Mouse (Mus musculus) intestine, postnatal 0 days (tissue): Measurements from ENCODE around the gene Stard10. TPM values are rescaled to one million over a fixed set of nuclear protein-coding genes. Genes with fewer than 3 reads are reported as not detected.

Experiments
- ATAC-seq: fragments of 200-750 bp; cut with Nextera tagmentation; 2 replicates; pipeline ENCODE4 v1.8.0; 2017; ENCODE audit warnings: mild to moderate bottlenecking, moderate TSS enrichment, moderate library complexity
- H3K27ac ChIP-seq: fragments of 300-500 bp; sonication (generic); 2 replicates; pipeline ENCODE4 v1.5.1; 2014; ENCODE audit warnings: mild to moderate bottlenecking, low read depth, low read length, moderate library complexity
- H3K27me3 ChIP-seq: fragments of 300-500 bp; sonication (generic); replicated peaks from 2 replicates; pipeline ENCODE4 v1.6.1; 2014; ENCODE audit warnings: low read length, mixed read lengths; ENCODE audit not compliant: control insufficient read depth, insufficient read depth
- H3K36me3 ChIP-seq: fragments of 300-500 bp; sonication (generic); 2 replicates; pipeline ENCODE4 v1.6.1; 2014; ENCODE audit warnings: mild to moderate bottlenecking, moderate library complexity; ENCODE audit not compliant: control insufficient read depth, insufficient read depth
- H3K4me1 ChIP-seq: fragments of 300-500 bp; sonication (generic); replicated peaks from 2 replicates; pipeline ENCODE4 v1.6.1; 2014; ENCODE audit warnings: antibody characterized with exemption, low read length, mixed read lengths; ENCODE audit not compliant: control insufficient read depth, insufficient read depth
- H3K4me2 ChIP-seq: fragments of 300-500 bp; sonication (generic); replicated peaks from 2 replicates; pipeline ENCODE4 v1.6.1; 2014; ENCODE audit warnings: low read depth, mild to moderate bottlenecking, moderate library complexity
- H3K4me3 ChIP-seq: fragments of 300-500 bp; sonication (generic); 2 replicates; pipeline ENCODE4 v1.5.1; 2014; ENCODE audit warnings: low read depth, low read length
- H3K9ac ChIP-seq: fragments of 300-500 bp; sonication (generic); 2 replicates; pipeline ENCODE4 v1.6.1; 2014; ENCODE audit warnings: mild to moderate bottlenecking, low read depth, low read length
- H3K9me3 ChIP-seq: fragments of 300-500 bp; sonication (generic); 2 replicates; pipeline ENCODE4 v1.6.1; 2016; ENCODE audit warnings: mixed run types; ENCODE audit not compliant: control insufficient read depth
- CTCF ChIP-seq: sonication (generic); IDR thresholded peaks from 2 replicates; pipeline ENCODE4 v1.5.1; 2016; ENCODE audit warnings: low read depth, mild to moderate bottlenecking, control low read depth, antibody characterized with exemption, moderate library complexity
- WGBS: fragments of 180-500 bp; shearing (Covaris S2); extraction: QIAGEN DNeasy Blood & Tissue Kit; methylation state at CpG from one replicate; pipeline ENCODE4 v1.1.7; 2014; 5-methylcytosine and 5-hydroxymethylcytosine counted together
- polyA plus RNA-seq: library from polyadenylated mRNA; unstranded; fragments of >200 nt; fragmentation: Nextera tagmentation; extraction: Ambion mirVana; gene quantifications from 2 replicates; pipeline ENCODE4 v1.2.1, GENCODE M21; 2015

The Stard10 gene
- polyA plus RNA-seq, 1 experiment from 2014 or later, result 71.7 TPM

DNA sequence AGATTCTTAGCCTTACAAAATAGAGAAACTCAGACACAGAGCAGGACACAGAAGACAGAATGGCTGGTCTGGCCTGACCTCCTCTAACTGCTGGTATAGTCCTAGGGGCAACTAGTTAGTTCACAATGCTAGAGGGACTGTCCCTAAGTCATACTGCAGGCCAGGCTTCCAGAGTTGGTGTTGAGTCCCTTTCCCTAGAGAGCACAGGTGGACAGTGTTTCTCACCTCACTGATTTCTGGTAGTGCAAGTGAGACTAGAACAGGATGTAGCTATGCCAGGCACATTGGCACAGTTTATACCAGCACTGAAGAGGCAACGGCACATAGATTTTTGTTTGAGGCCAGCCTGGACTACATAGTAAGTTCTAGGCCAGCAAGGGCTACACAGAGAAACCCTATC lies 24.2 kb upstream of the Stard10 start:
- Histone ChIP-seq H3K27ac (no peak overlapping the region), H3K4me2 (no peak overlapping the region), H3K4me1 (peaks cover 12% of the 10 kb centered on the region; the same call in 1 of the 2 replicates), H3K36me3 (peaks cover 19% of the 10 kb centered on the region; the same call in 1 of the 2 replicates), H3K27me3 (no peaks in the 10 kb centered on the region), H3K9me3 (no peaks in the 10 kb centered on the region), H3K4me3 (no peak overlapping the region), H3K9ac (no peak overlapping the region)
- no peak for TF ChIP-seq CTCF
- ATAC-seq, result no peak
- 84% methylated on average over 1 of the region's 1 CpGs for WGBS

DNA sequence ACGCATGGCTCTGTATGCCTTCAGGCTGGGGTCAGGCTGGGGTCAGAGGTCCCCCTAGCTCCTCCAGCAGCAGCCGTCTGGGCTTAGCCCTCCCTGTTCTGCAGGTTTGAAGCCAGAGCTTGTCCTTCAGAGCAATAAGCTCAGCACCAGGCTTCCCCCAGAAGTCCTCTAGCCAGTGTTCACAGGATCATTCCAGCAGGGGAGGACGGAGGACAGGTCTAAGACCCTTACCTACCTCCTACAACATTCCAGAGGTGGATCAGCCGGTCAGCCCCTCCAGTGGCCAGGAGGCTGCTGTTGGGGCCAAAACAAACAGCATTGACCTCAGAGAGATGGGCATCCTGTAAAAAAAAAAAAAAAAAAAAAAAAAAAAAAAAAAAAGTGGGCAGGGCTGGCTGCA lies 23.7 kb upstream of the Stard10 start:
- ATAC-seq, result no peak
- Histone ChIP-seq H3K4me1 (peaks cover 12% of the 10 kb centered on the region; the same call in 1 of the 2 replicates), H3K4me2 (no peak overlapping the region), H3K4me3 (no peak overlapping the region), H3K9ac (no peak overlapping the region), H3K27ac (no peak overlapping the region), H3K27me3 (no peaks in the 10 kb centered on the region), H3K36me3 (peaks cover 17% of the 10 kb centered on the region; the same call in 1 of the 2 replicates), H3K9me3 (no peaks in the 10 kb centered on the region)
- WGBS, result 68% methylated on average over 4 of the region's 4 CpGs
- TF ChIP-seq CTCF, result no peak

- Histone ChIP-seq H3K27me3 (no peaks in the 10 kb centered on the region), H3K4me2 (no peak overlapping the region), H3K36me3 (peaks cover 17% of the 10 kb centered on the region; the same call in 1 of the 2 replicates), H3K9me3 (no peaks in the 10 kb centered on the region), H3K4me3 (no peak overlapping the region), H3K4me1 (peaks cover 12% of the 10 kb centered on the region; the same call in 1 of the 2 replicates), H3K9ac (no peak overlapping the region), H3K27ac (no peak overlapping the region)
- TF ChIP-seq CTCF, result no peak
- WGBS, result 58% methylated on average over 4 of the region's 4 CpGs
- ATAC-seq, result no peak
Observed at GRCm38 (mm10) chr7:101293611-101294010, 23.3 kb upstream of the Stard10 start.

- Histone ChIP-seq H3K4me1 (peaks cover 12% of the 10 kb centered on the region; the same call in 1 of the 2 replicates), H3K27ac (no peak overlapping the region), H3K9ac (no peak overlapping the region), H3K27me3 (no peaks in the 10 kb centered on the region), H3K4me3 (no peak overlapping the region), H3K36me3 (peaks cover 3% of the 10 kb centered on the region; the same call in 1 of the 2 replicates), H3K9me3 (no peaks in the 10 kb centered on the region), H3K4me2 (no peak overlapping the region)
- 50% methylated on average over 1 of the region's 1 CpGs for WGBS
- ATAC-seq, result no peak
- no peak for TF ChIP-seq CTCF
Observed at GRCm38 (mm10) chr7:101295438-101295837, 21.4 kb upstream of the Stard10 start.

DNA sequence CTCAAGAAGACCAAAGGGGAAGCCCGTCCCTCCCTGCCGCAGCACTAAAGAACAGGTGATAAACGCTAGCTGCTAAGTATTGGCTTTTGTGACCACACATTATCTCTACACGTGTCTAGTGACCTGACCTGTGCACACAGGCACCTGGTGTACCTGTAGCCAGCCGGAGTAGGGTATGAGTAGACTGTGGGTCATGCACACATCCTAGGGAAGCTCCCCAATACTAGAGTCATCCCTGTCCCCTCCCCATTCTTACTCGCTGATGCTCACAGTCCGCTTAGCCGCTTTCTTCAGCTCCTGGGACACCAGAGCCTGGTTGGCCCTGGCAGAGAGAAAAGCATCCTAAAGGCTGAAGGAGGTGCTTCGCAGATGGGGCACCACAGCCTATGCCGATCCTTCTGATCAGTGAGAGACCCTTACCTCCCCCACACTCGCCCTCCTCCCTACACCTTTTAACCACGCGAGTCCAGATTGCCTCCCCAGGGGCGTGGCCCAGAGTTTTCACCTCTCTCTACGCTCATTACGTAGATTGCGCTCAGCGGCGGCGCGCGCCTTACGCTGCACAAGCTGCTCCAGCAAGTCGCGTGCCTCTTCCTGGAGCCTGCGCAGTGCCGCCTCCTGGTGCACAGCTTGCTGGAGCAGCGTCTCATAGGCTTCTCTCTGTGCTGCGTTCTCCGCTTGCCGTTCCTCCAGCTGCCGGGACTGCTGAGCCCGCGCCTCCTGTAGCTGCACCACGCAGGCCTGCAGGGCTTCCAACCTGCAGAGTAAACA lies 20.4 kb upstream of the Stard10 start:
- Histone ChIP-seq H3K27ac (no peak overlapping the region), H3K36me3 (no peaks in the 10 kb centered on the region; the same call in 1 of the 2 replicates), H3K9ac (peak overlapping the region; percentile 23; the same call in 1 of the 2 replicates), H3K4me1 (peaks cover 12% of the 10 kb centered on the region; the same call in 1 of the 2 replicates), H3K27me3 (no peaks in the 10 kb centered on the region), H3K4me2 (peak overlapping the region; percentile 59), H3K9me3 (no peaks in the 10 kb centered on the region), H3K4me3 (peak overlapping the region; percentile 7)
- TF ChIP-seq CTCF, result peak; percentile 82
- ATAC-seq, result peak; percentile 75
- 11% methylated on average over 35 of the region's 35 CpGs for WGBS

- H3K27ac ChIP-seq, result no peak overlapping the region
Observed at GRCm38 (mm10) chr7:101297023-101297405, 19.9 kb upstream of the Stard10 start.

More at GRCm38 (mm10) chr7:101297023-101297405, 19.9 kb upstream of the Stard10 start:
- Histone ChIP-seq H3K4me1 (peaks cover 12% of the 10 kb centered on the region; the same call in 1 of the 2 replicates), H3K9ac (no peak overlapping the region), H3K36me3 (no peaks in the 10 kb centered on the region; the same call in 1 of the 2 replicates), H3K4me2 (peak overlapping the region; percentile 59), H3K27me3 (no peaks in the 10 kb centered on the region), H3K4me3 (peak overlapping the region; percentile 7), H3K9me3 (no peaks in the 10 kb centered on the region)
- TF ChIP-seq CTCF, result no peak
- no peak for ATAC-seq
- WGBS, result 40% methylated on average over 8 of the region's 8 CpGs
